ENCODE assay signal across 8 mouse cellular contexts in genomic region chr10:21158918-21159443, GRCm38 (mm10). TPM values are rescaled to one million over a fixed set of nuclear protein-coding genes. Genes with fewer than 3 reads are reported as not detected.
A peak's percentile ranks its signal among the peaks of the same experiment; 100 is the strongest.
DNase-seq lines count a peak whose midpoint lies in the region; ATAC-seq and TF ChIP-seq lines count a peak whose summit lies in the region.

No protein-coding gene starts in this region.

- TF ChIP-seq CTCF in left cerebral cortex, adult 2 months (IDR thresholded peaks at IDR 0.05), result no peak

- H3K4me2 ChIP-seq in heart, embryonic 15.5 days, result peak overlapping the region; percentile 100

- intact Hi-C loops in left cerebral cortex, adult 2 months (cut with DNase I), result no loop called here
- intact Hi-C loops in left cerebral cortex, postnatal 25 days (cut with DNase I), result no loop called here

- H3K9ac ChIP-seq in heart, embryonic 15.5 days, result peak overlapping the region; percentile 67

- peaks cover 28% of the 10 kb centered on the region for H3K4me1 ChIP-seq in heart, embryonic 15.5 days (replicated peaks)
- peaks cover 59% of the 10 kb centered on the region for H3K4me1 ChIP-seq in megakaryocyte, embryonic 14.5 days

- ATAC-seq in heart, embryonic 15.5 days (replicated peaks; ENCODE audit: insufficient number of reproducible peaks, insufficient read depth, low FRiP score, low read depth), result no peak

- no peaks in the 10 kb centered on the region for H3K36me3 ChIP-seq in heart, embryonic 15.5 days
- H3K36me3 ChIP-seq in megakaryocyte, embryonic 14.5 days (replicated peaks; ENCODE audit: low read length), result peaks cover 5% of the 10 kb centered on the region

- DNase-seq in left cerebral cortex, adult 2 months (ENCODE audit: extremely low spot score in 1 of 2, low spot score in 2 of 2), result no peak
- no peak for DNase-seq in left cerebral cortex, postnatal 25 days (ENCODE audit: low spot score in 2 of 2)
- peak; percentile 34 to 36 for DNase-seq in cerebellum, postnatal 10 days
- peak; percentile 38 to 68 for DNase-seq in kidney, postnatal 36 days
- peak; percentile 76 to 78 for DNase-seq in spleen, postnatal 10 days (ENCODE audit: low spot score in 2 of 2)
- DNase-seq in layer of hippocampus, postnatal 25 days (ENCODE audit: extremely low spot score in 1 of 2, low spot score in 1 of 2), result no peak

- no peaks in the 10 kb centered on the region for H3K9me3 ChIP-seq in heart, embryonic 15.5 days (replicated peaks)
- H3K9me3 ChIP-seq in megakaryocyte, embryonic 14.5 days, result no peaks in the 10 kb centered on the region

- H3K27ac ChIP-seq in left cerebral cortex, adult 2 months, result no peak overlapping the region
- no peak overlapping the region for H3K27ac ChIP-seq in heart, embryonic 15.5 days

- WGBS in heart, embryonic 15.5 days, result under 1% methylated on average over 35 of the region's 35 CpGs

- peak overlapping the region; percentile 56 for H3K4me3 ChIP-seq in left cerebral cortex, adult 2 months
- H3K4me3 ChIP-seq in heart, embryonic 15.5 days, result peak overlapping the region; percentile 74
- peak overlapping the region; percentile 94 for H3K4me3 ChIP-seq in megakaryocyte, embryonic 14.5 days (replicated peaks)

- H3K27me3 ChIP-seq in heart, embryonic 15.5 days, result peaks cover 31% of the 10 kb centered on the region
- H3K27me3 ChIP-seq in megakaryocyte, embryonic 14.5 days (replicated peaks), result peaks cover 25% of the 10 kb centered on the region

RNA-seq across cellular contexts. Expression of gene Myb, which starts 1.8 kb away (rescaled TPM):
- under 1 TPM; 0.23 to 0.25 TPM for total RNA-seq in left cerebral cortex, adult 2 months (2021)
- total RNA-seq in left cerebral cortex, postnatal 25 days (2021), result under 1 TPM; 0.34 to 0.60 TPM
- polyA plus RNA-seq in heart, embryonic 15.5 days (2015; fragmentation: Nextera tagmentation; extraction: Ambion mirVana), result 1.6 and 9.4 TPM in 2 replicates
- polyA plus RNA-seq in megakaryocyte, embryonic 14.5 days (2012; ENCODE audit: insufficient read depth, low replicate concordance), result 2.0 TPM in 1 of 2 replicates, not detected in the other
- under 1 TPM; 0.52 to 0.89 TPM for total RNA-seq in layer of hippocampus, postnatal 25 days (2021)

Comparison
In these comparisons a context has a peak if more than half of its experiments do, and no peak if none do; other contexts are left out.
1. DNase-seq: peak in cerebellum, postnatal 10 days (2 of 2), kidney, postnatal 36 days (2 of 2) and spleen, postnatal 10 days (2 of 2); none in left cerebral cortex, adult 2 months (0 of 2), left cerebral cortex, postnatal 25 days (0 of 2) and layer of hippocampus, postnatal 25 days (0 of 2).
2. Peak in every context shown above with its lines, with median percentiles within 50 percentile points of each other: H3K4me3 ChIP-seq.